Mouse (Mus musculus): Measurements from ENCODE around the gene Ctnna2.

The Ctnna2 gene

GRCm38 (mm10) chr6:77421564-77422139, 557.8 kb downstream of the Ctnna2 start:
- DNase-seq: no peak

GRCm38 (mm10) chr6:77416999-77417398, 562.5 kb downstream of the Ctnna2 start:
- DNase-seq: no peak

GRCm38 (mm10) chr6:77413530-77413929, 566.0 kb downstream of the Ctnna2 start:
- DNase-seq: no peak

- no peak for DNase-seq
Measured at GRCm38 (mm10) chr6:77408481-77408880, 571.0 kb downstream of the Ctnna2 start.

- DNase-seq: no peak
Measured at GRCm38 (mm10) chr6:77400751-77401150, 578.7 kb downstream of the Ctnna2 start.

- no peak for DNase-seq
Measured at GRCm38 (mm10) chr6:77391663-77392062, 587.8 kb downstream of the Ctnna2 start.

- no peak for DNase-seq
Measured at GRCm38 (mm10) chr6:77381309-77381708, 598.2 kb downstream of the Ctnna2 start.

- peak in 1 of 2 experiments; percentile 8 for DNase-seq
Measured at GRCm38 (mm10) chr6:77373132-77373531, 606.4 kb downstream of the Ctnna2 start.

- DNase-seq: no peak
Measured at GRCm38 (mm10) chr6:77371147-77371546, 608.4 kb downstream of the Ctnna2 start.

- no peak for DNase-seq
Measured at GRCm38 (mm10) chr6:77358471-77358837, 621.0 kb downstream of the Ctnna2 start.

GRCm38 (mm10) chr6:77357748-77358470, 621.6 kb downstream of the Ctnna2 start:
- no peak for DNase-seq

GRCm38 (mm10) chr6:77354826-77355225, 624.7 kb downstream of the Ctnna2 start:
- no peak for DNase-seq

- no peak for DNase-seq
Measured at GRCm38 (mm10) chr6:77343781-77344180, 635.7 kb downstream of the Ctnna2 start.

- no peak for DNase-seq
Measured at GRCm38 (mm10) chr6:77335537-77335936, 644.0 kb downstream of the Ctnna2 start.

GRCm38 (mm10) chr6:77324748-77325147, 654.8 kb downstream of the Ctnna2 start:
- no peak for DNase-seq

GRCm38 (mm10) chr6:77324327-77324726, 655.2 kb downstream of the Ctnna2 start:
- no peak for DNase-seq

GRCm38 (mm10) chr6:77306796-77307195, 672.7 kb downstream of the Ctnna2 start:
- DNase-seq: no peak

- DNase-seq: no peak
Measured at GRCm38 (mm10) chr6:77301305-77301704, 678.2 kb downstream of the Ctnna2 start.

- no peak for DNase-seq
Measured at GRCm38 (mm10) chr6:77291415-77291814, 688.1 kb downstream of the Ctnna2 start.

GRCm38 (mm10) chr6:77288402-77288801, 691.1 kb downstream of the Ctnna2 start:
- DNase-seq: no peak

GRCm38 (mm10) chr6:77286317-77286716, 693.2 kb downstream of the Ctnna2 start:
- DNase-seq: no peak

GRCm38 (mm10) chr6:77278794-77279193, 700.7 kb downstream of the Ctnna2 start:
- DNase-seq: no peak

- no peak for DNase-seq
Measured at GRCm38 (mm10) chr6:77265163-77265562, 714.3 kb downstream of the Ctnna2 start.

GRCm38 (mm10) chr6:77257358-77258105, 722.0 kb downstream of the Ctnna2 start:
- peak in 1 of 2 experiments; percentile 30 for DNase-seq

Measured in kidney, postnatal 25 days (tissue).